Mouse (Mus musculus): ENCODE data around the gene Slc25a10.

Slc25a10 gene

DNA sequence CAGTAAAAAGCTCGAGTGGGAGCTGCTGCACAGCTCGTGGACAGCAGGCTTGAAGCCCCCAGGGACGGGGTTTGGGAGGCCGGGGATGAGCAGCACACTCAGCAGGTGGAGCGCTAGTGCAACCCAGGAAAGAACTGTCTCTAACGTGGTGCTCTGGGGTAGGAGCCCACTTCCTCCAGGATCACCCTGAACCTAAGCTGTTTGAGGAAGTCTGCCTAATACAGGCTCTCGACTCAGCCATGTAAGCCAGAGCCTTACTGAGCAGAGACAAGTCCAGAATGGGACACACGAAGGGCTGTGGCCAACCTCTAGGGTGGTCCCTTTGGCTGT lies 47.3 kb downstream of the Slc25a10 start:
- DNase-seq (ENCODE audit: extremely low spot score, low spot score), result no peak

DNA sequence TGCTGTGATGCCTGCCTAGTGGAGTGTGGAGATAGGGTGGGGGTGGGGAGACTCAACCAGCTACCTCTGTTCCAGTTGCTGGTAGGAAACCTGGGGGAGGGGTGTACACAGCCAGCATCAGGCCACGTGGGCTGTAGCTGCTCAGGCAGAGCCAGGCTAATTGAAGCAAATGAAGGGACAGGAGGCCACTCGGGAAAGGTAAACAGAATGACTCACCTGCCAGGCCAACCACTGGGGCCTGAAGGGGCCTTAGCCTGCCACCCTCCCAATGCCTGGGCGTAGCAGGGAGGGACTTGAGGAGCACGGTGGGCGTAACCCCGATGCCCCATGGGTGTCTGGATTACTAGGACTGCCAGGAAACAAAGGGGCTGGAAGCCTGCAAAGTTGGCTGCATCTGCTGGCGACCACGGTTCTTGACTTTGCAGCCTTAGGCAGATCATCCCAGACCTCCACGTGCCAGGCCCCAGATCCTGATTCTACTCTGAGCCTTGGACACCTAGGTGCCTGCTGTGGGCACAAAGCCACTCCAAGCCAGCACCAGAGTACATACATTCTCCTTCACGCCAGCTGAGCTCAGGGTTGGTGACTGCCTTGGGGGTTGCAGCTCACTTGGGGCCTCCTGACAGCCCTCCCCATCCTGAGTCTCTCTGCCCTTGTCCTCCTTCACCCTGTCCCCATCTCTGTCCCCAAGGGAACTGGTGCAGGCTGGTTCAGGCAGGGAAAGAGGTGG lies 47.8 kb downstream of the Slc25a10 start:
- no peak for DNase-seq (ENCODE audit: extremely low spot score, low spot score)

DNA sequence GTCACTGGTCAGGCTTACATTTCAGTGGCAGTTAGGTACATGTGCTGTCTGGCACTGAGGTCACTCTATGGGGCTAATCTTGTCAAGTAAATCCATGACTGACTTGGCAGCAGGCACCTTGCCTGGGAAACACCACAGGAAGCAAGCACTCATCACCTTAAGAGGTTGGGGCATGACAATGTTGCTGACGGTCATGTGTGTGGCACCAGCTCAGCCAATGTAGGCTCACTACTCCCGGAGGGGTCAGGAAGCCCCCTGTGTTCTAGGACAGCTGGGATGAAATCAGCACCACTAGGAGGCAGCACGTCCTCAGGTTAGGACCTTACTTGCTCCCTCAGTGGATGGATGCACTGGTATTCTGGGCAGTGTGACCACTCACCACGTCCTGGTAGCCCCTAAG lies 50.3 kb downstream of the Slc25a10 start:
- no peak for DNase-seq (ENCODE audit: extremely low spot score, low spot score)

DNA sequence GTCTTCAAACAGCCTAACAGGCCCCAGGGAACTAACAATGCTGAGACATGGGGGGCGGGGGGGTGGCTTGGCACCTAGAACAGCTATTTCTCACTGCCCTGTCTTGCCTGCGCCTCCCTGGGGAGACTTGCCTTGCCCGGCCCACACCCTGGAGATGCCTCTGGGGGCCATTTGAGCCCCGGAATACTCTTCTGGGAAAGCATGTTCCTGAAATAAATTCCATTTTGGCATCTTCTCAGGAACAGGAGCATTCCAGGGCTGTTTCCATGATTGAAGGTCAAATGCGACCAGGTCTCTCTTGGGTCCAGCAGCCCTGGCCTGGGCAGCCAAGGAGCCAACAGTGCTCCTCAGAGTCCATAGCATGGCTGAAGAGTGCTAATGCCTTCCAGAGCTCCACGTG lies 50.7 kb downstream of the Slc25a10 start:
- DNase-seq (ENCODE audit: extremely low spot score, low spot score), result no peak

DNA sequence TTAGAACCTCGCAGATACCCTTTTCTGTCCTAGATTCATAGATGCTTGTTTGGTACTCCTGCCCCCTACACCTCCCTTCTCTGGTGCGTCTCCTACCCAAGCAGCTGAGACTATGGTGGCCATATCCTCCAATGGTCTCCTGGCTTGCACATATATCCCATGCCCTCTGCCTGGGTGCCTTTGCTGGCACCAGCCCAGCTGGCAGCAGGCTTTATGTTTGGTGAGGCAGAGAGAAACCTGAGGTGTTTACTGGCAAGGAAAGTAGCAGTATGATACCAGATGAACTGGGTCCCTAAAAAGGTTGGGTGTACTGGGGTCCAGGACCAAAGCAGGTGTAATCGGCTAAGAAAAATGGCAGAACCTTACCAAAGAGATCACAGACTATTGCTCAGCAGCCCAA lies 54.3 kb downstream of the Slc25a10 start:
- DNase-seq (ENCODE audit: extremely low spot score, low spot score), result no peak

DNA sequence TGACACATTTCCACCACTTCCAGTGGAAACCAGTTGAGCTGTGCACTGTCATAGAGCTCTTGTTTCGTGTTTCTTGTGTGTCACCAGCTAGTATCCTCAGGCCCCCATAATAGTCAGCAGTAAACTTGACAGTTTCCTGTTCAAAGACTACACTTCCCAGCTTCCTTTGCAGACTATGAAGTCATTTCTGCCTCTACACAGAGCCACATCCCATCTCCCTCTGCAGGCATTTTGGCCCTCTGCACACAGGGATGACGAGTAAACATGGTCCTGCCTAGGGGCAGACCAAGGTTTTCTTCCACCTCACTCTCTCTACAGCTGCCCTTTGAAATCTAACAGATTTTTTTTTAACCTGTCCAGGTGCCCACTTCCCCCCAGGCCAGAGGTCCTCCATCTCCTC lies 55.8 kb downstream of the Slc25a10 start:
- DNase-seq (ENCODE audit: extremely low spot score, low spot score), result no peak

DNA sequence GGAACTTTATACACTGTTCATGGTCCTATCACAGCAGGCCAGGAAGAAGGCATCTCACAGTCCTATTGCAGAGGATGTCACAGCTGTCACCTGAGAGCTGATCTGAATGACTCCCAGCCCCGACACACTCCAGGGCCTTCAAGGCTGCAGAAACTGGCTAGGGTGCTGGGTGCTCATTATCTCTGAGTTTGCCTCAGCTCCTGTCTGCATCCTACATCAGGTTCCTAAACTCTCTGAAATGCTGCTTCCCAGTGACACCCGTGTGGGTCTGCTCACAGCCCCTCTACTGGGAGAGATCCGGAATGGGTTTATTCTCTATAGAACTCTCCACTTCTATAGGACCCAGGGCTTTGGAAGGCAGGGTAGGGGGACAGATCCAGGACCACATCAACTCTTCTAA lies 56.6 kb downstream of the Slc25a10 start:
- DNase-seq (ENCODE audit: extremely low spot score, low spot score), result no peak

DNA sequence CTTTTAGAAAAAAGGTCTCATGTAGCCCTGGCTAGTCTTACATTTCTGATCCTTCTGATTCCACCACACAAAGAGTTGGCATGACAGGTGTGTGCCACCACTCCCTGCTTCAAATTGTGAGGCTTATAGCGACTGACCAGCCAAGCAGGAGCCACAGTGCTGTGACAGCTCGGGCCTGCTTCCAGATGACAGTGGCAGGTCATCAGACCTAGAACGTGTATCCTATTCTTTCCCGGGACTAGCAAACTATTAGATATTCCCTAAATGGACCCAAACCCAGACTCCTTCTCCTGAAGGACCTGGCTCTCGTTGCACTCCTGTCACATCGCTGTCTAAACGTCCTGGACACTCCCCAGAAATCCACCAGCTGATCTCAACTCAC lies 57.1 kb downstream of the Slc25a10 start:
- DNase-seq (ENCODE audit: extremely low spot score, low spot score), result no peak

Data from neural tube, embryonic 10.5 days (tissue).